Mouse (Mus musculus): Measurements from ENCODE around the gene Tmem8b.

Tmem8b gene

GRCm38 (mm10) chr4:43655656-43656338 is 13.0 kb upstream of the Tmem8b start:
- in situ Hi-C loops (cut with MboI; ENCODE audit: low pct_unique_long_range_greater_than_20kb in 1 of 2, low sequenced_read_pairs in 2 of 2, unreplicated experiment in 1 of 2): no loop called here

GRCm38 (mm10) chr4:43656339-43657109 is 12.2 kb upstream of the Tmem8b start, which contains the start of gene Hint2:
Gene Hint2, minus strand, starts transcription at chr4:43656466.
- in situ Hi-C loops (cut with MboI; ENCODE audit: low pct_unique_long_range_greater_than_20kb in 1 of 2, low sequenced_read_pairs in 2 of 2, unreplicated experiment in 1 of 2): no loop called here

GRCm38 (mm10) chr4:43657146-43657545 is 11.6 kb upstream of the Tmem8b start:
- in situ Hi-C loops (cut with MboI; ENCODE audit: low pct_unique_long_range_greater_than_20kb in 1 of 2, low sequenced_read_pairs in 2 of 2, unreplicated experiment in 1 of 2): no loop called here

GRCm38 (mm10) chr4:43666412-43666811 is 2.4 kb upstream of the Tmem8b start:
- in situ Hi-C loops (cut with MboI; ENCODE audit: low pct_unique_long_range_greater_than_20kb in 1 of 2, low sequenced_read_pairs in 2 of 2, unreplicated experiment in 1 of 2): no loop called here

GRCm38 (mm10) chr4:43669428-43669794 is 640 bp downstream of the Tmem8b start:
- in situ Hi-C loops (cut with MboI; ENCODE audit: low pct_unique_long_range_greater_than_20kb in 1 of 2, low sequenced_read_pairs in 2 of 2, unreplicated experiment in 1 of 2): no loop called here

GRCm38 (mm10) chr4:43672070-43672469 is 3.3 kb downstream of the Tmem8b start:
- in situ Hi-C loops (cut with MboI; ENCODE audit: low pct_unique_long_range_greater_than_20kb in 1 of 2, low sequenced_read_pairs in 2 of 2, unreplicated experiment in 1 of 2): no loop called here

GRCm38 (mm10) chr4:43673703-43674102 is 4.9 kb downstream of the Tmem8b start:
- in situ Hi-C loops (cut with MboI; ENCODE audit: low pct_unique_long_range_greater_than_20kb in 1 of 2, low sequenced_read_pairs in 2 of 2, unreplicated experiment in 1 of 2): no loop called here

- in situ Hi-C loops (cut with MboI; ENCODE audit: low pct_unique_long_range_greater_than_20kb in 1 of 2, low sequenced_read_pairs in 2 of 2, unreplicated experiment in 1 of 2): no loop called here
These were observed 6.2 kb downstream of the Tmem8b start for GRCm38 (mm10) chr4:43674974-43675373.

GRCm38 (mm10) chr4:43675608-43676007 is 6.8 kb downstream of the Tmem8b start:
- in situ Hi-C loops (cut with MboI; ENCODE audit: low pct_unique_long_range_greater_than_20kb in 1 of 2, low sequenced_read_pairs in 2 of 2, unreplicated experiment in 1 of 2): no loop called here

- in situ Hi-C loops (cut with MboI; ENCODE audit: low pct_unique_long_range_greater_than_20kb in 1 of 2, low sequenced_read_pairs in 2 of 2, unreplicated experiment in 1 of 2): no loop called here
These were observed 9.8 kb downstream of the Tmem8b start for GRCm38 (mm10) chr4:43678541-43678940.

- in situ Hi-C loops (cut with MboI; ENCODE audit: low pct_unique_long_range_greater_than_20kb in 1 of 2, low sequenced_read_pairs in 2 of 2, unreplicated experiment in 1 of 2): no loop called here
These were observed 10.8 kb downstream of the Tmem8b start for GRCm38 (mm10) chr4:43679416-43680043.

- in situ Hi-C loops (cut with MboI; ENCODE audit: low pct_unique_long_range_greater_than_20kb in 1 of 2, low sequenced_read_pairs in 2 of 2, unreplicated experiment in 1 of 2): no loop called here
These were observed 21.2 kb downstream of the Tmem8b start for GRCm38 (mm10) chr4:43690021-43690420.

GRCm38 (mm10) chr4:43691026-43691425 is 22.3 kb downstream of the Tmem8b start:
- in situ Hi-C loops (cut with MboI; ENCODE audit: low pct_unique_long_range_greater_than_20kb in 1 of 2, low sequenced_read_pairs in 2 of 2, unreplicated experiment in 1 of 2): no loop called here

- in situ Hi-C loops (cut with MboI; ENCODE audit: low pct_unique_long_range_greater_than_20kb in 1 of 2, low sequenced_read_pairs in 2 of 2, unreplicated experiment in 1 of 2): no loop called here
These were observed 25.1 kb downstream of the Tmem8b start for GRCm38 (mm10) chr4:43693806-43694241.

- in situ Hi-C loops (cut with MboI; ENCODE audit: low pct_unique_long_range_greater_than_20kb in 1 of 2, low sequenced_read_pairs in 2 of 2, unreplicated experiment in 1 of 2): no loop called here
These were observed 25.9 kb downstream of the Tmem8b start for GRCm38 (mm10) chr4:43694439-43695248.

- in situ Hi-C loops (cut with MboI; ENCODE audit: low pct_unique_long_range_greater_than_20kb in 1 of 2, low sequenced_read_pairs in 2 of 2, unreplicated experiment in 1 of 2): no loop called here
These were observed 26.5 kb downstream of the Tmem8b start for GRCm38 (mm10) chr4:43695249-43695671.

GRCm38 (mm10) chr4:43696561-43696960 is 27.8 kb downstream of the Tmem8b start:
- in situ Hi-C loops (cut with MboI; ENCODE audit: low pct_unique_long_range_greater_than_20kb in 1 of 2, low sequenced_read_pairs in 2 of 2, unreplicated experiment in 1 of 2): no loop called here

GRCm38 (mm10) chr4:43700707-43701106 is 31.9 kb downstream of the Tmem8b start, which contains the start of gene Olfr70:
Gene Olfr70, minus strand, starts transcription at chr4:43700807.
- in situ Hi-C loops (cut with MboI; ENCODE audit: low pct_unique_long_range_greater_than_20kb in 1 of 2, low sequenced_read_pairs in 2 of 2, unreplicated experiment in 1 of 2): no loop called here

GRCm38 (mm10) chr4:43703439-43703838 is 34.7 kb downstream of the Tmem8b start:
- in situ Hi-C loops (cut with MboI; ENCODE audit: low pct_unique_long_range_greater_than_20kb in 1 of 2, low sequenced_read_pairs in 2 of 2, unreplicated experiment in 1 of 2): no loop called here
